Mouse (Mus musculus) small intestine, adult 2 months (tissue): ENCODE measurements around the gene Tns4. TPM values are rescaled to one million over a fixed set of nuclear protein-coding genes. Genes with fewer than 3 reads are reported as not detected.

Experiments used
- H3K27ac ChIP-seq: fragments of 200-500 bp; 2 replicates; pipeline ENCODE4 v1.5.1; 2012; ENCODE audit warnings: low read depth, low read length, control low read depth, inconsistent platforms; ENCODE audit not compliant: insufficient read depth
- H3K27me3 ChIP-seq: fragments of 200-500 bp; 2 replicates; pipeline ENCODE4 v1.6.1; 2012; ENCODE audit warnings: mild to moderate bottlenecking, moderate library complexity, low read length, inconsistent platforms; ENCODE audit not compliant: control insufficient read depth, insufficient read depth
- H3K36me3 ChIP-seq: fragments of 200-500 bp; 2 replicates; pipeline ENCODE4 v1.6.1; 2012; ENCODE audit warnings: mild to moderate bottlenecking, low read length, control low read depth, inconsistent platforms; ENCODE audit not compliant: control insufficient read depth, insufficient read depth
- H3K4me1 ChIP-seq: fragments of 200-500 bp; 2 replicates; pipeline ENCODE4 v1.6.1; 2012; ENCODE audit warnings: low read length, inconsistent platforms, mixed read lengths; ENCODE audit not compliant: control insufficient read depth, insufficient read depth, insufficient read length
- H3K4me3 ChIP-seq: fragments of 200-500 bp; 2 replicates; pipeline ENCODE4 v1.5.1; 2012; ENCODE audit warnings: low read depth, mild to moderate bottlenecking, control low read depth, inconsistent platforms, low read length, moderate library complexity
- CTCF ChIP-seq: fragments of 200-500 bp; IDR thresholded peaks from 2 replicates; pipeline ENCODE4 v1.5.1; 2012; ENCODE audit warnings: low read depth, mild to moderate bottlenecking, control low read depth, inconsistent platforms, low read length, moderate library complexity, mixed read lengths; ENCODE audit not compliant: insufficient replicate concordance, insufficient read length; ENCODE audit errors: extremely low read depth
- POLR2A ChIP-seq: fragments of 200-500 bp; IDR thresholded peaks from 2 replicates; pipeline ENCODE4 v1.6.1; 2012; ENCODE audit warnings: low read depth, mild to moderate bottlenecking, control low read depth, inconsistent platforms, low read length, moderate library complexity
- WGBS: fragments of 180-500 bp; shearing (Covaris S2); methylation state at CpG from one replicate; pipeline ENCODE4 v1.1.7; 2018; 5-methylcytosine and 5-hydroxymethylcytosine counted together
- polyA plus RNA-seq: library from polyadenylated mRNA; depleted of rRNA; stranded (reverse); fragments of >200 nt; gene quantifications from 2 replicates; pipeline ENCODE4 v1.2.3, GENCODE M21; 2012; rRNA removed

Tns4 gene
- 4.8 and 47.8 TPM in 2 replicates for polyA plus RNA-seq

DNA sequence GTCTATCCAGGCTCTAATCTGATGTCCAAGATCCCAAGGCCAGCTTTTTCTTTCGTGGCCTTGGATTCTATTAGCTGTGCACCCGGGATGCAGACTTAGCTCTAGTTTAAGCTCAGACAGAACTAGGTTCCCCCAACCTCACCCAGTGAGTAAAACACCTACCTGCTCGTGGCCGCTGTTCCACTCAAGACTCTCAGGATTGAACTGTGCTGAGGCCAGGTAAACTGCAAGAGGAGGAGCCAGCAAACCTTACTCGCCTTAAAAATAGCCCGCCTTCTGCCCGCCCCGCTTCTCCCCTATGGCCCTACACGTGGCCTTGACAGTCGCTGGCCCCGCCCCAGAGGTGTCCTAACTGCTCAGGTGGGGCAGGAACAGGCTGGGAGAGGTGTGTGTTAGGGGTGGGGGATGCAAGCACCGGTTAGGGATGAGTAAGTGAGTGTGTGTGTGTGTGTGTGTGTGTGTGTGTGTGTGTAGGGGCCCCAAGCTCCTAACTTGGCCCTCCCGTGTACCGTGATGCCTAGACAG lies at the start of gene Tns4:
Gene Tns4 (minus strand): TSS at position 230 of the 525 bp plus-strand sequence.
- Histone ChIP-seq H3K4me1 (peaks cover 13% of the 10 kb centered on the region), H3K36me3 (peaks cover 8% of the 10 kb centered on the region; the same call in 1 of the 2 replicates), H3K27me3 (no peaks in the 10 kb centered on the region), H3K27ac (peak within 1 kb of the TSS; percentile 91), H3K4me3 (peak within 1 kb of the TSS; percentile 61)
- 31% methylated on average over 14 of the region's 14 CpGs for WGBS
- TF ChIP-seq CTCF (no peak), POLR2A (peak; percentile 66; the same call in 1 of the 2 replicates)

DNA sequence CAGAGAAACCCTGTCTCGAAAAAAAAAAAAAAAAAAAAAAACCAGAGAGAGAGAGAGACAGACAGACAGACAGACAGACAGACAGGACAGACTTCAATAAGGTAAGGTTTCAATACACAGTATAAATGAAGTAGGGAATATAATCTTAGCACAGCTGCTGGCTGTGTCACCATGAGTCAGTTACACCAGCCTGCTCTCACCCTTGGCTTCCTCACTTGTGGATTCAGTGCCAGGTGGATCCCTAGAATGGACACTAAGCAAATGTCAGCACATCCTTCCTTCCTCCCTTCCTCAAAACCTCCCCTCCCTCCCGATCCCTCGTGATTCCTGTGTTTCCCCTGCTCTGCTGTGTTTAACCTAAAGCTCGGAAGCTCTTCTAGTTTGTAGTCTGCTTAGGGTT lies 48.3 kb upstream of the Tns4 start:
- 82% methylated on average over 4 of the region's 4 CpGs for WGBS
- Histone ChIP-seq H3K36me3 (no peaks in the 10 kb centered on the region), H3K27ac (no peak overlapping the region), H3K27me3 (no peaks in the 10 kb centered on the region), H3K4me1 (peaks cover under 1% of the 10 kb centered on the region; the same call in 1 of the 2 replicates), H3K4me3 (no peak overlapping the region)
- TF ChIP-seq CTCF, result no peak
- TF ChIP-seq POLR2A, result no peak

DNA sequence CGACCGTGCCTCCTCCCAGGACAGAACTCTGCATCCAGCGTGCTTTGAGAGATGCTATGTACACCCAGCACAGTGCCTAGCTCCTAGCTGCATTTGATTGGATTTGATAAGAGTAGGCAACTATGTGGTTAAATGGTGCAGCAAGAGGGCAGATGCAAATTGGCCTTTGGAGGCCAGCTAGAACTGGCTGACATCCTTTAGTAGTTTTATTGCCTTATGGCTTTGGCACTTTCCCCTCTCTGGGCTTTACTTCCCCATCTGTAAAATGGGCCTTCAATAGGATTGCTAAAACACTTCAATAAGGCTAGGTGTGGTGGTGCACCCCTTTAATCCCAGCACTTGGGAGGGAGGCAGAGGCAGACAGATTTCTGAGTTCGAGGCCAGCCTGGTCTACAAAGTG lies 47.9 kb upstream of the Tns4 start:
- 66% methylated on average over 4 of the region's 4 CpGs for WGBS
- Histone ChIP-seq H3K4me1 (peaks cover 4% of the 10 kb centered on the region; the same call in 1 of the 2 replicates), H3K27me3 (no peaks in the 10 kb centered on the region), H3K27ac (no peak overlapping the region), H3K36me3 (no peaks in the 10 kb centered on the region), H3K4me3 (no peak overlapping the region)
- TF ChIP-seq POLR2A, result no peak
- no peak for TF ChIP-seq CTCF

DNA sequence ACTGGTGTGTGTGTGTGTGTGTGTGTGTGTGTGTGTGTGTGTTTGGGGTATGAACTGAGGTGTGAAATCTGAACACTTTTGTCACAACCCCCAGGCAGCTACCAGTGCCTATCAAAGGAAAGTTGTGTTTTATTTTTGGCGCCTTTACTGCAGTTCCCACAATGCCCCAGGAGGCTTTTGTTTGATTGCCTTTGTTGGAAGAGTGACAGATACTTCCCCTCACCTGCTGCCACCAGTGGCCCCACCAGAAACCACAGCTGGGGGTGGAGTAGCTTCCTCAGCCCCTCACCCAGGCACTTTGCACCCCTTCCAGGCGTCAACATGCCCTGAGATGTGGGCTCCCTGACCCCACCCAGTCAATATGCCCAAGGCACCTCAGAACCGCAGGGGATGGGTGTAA lies 47.3 kb upstream of the Tns4 start:
- Histone ChIP-seq H3K27ac (no peak overlapping the region), H3K4me3 (no peak overlapping the region), H3K36me3 (no peaks in the 10 kb centered on the region), H3K4me1 (peaks cover 5% of the 10 kb centered on the region; the same call in 1 of the 2 replicates), H3K27me3 (no peaks in the 10 kb centered on the region)
- 40% methylated on average over 3 of the region's 3 CpGs for WGBS
- TF ChIP-seq CTCF (no peak), POLR2A (no peak)

DNA sequence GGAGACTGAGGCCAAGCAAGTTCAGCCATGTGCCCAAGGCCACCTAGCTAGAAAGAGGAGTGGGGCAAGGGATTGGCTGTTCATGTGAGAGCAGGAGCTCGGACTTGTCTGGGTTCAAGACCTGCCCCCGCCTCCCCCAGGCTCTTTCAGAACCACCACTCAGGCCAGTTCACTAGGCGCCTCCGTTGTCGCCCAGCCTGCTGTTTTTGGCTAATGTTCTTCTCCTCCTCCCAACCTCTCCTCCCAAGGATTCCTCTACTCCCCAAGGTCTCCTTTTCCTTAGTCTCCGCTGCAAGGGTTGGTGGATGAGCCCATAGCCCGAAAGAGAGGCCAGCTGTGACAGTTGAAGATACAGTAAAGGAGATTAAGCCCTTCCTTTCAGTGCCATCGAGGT lies 45.9 kb upstream of the Tns4 start:
- no peaks in the 10 kb centered on the region for H3K36me3 ChIP-seq
- no peak for TF ChIP-seq CTCF
- no peak for TF ChIP-seq POLR2A
- peaks cover 5% of the 10 kb centered on the region; the same call in 1 of the 2 replicates for H3K4me1 ChIP-seq
- 82% methylated on average over 8 of the region's 8 CpGs for whole genome bisulfite sequencing
- H3K4me3 ChIP-seq, result no peak overlapping the region
- H3K27me3 ChIP-seq, result no peaks in the 10 kb centered on the region
- H3K27ac ChIP-seq, result no peak overlapping the region

DNA sequence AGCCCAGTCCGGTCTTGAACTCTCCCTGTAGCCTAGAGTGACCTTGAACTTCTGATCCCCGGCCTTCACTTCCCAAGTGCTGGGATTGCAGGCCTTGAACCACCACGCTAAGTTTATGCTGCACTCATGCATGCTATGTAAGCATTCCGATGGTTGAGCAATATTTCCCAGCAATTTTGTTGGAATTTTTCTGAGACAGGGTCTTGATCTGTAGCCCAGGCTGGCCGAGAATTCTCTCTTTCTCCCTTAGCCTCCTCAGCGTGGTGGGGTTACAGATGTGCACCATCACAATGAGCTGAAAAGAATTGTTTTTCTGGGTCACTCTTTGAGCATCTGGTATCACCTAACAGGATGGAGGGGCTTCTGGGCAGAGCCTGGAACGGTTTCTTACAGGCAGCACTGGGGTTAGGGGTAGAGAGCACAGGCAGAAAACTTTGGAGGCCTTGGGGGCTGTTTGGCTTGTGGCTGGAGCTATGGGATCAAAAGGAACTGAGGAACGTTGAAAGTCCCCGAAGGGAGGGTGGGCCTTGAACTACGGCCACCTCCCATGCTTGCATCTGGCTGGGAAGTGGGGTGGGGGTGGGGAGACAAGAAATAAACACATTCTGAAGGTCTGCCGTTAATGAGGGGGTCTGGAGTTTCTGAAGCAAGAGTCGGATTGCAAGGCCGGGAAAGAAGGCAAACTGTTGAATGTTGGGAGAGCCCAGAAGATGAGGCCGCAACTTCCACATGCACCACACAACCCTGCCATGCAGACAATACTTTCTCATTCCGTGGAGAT lies 45.4 kb upstream of the Tns4 start:
- TF ChIP-seq POLR2A (no peak), CTCF (no peak)
- Histone ChIP-seq H3K36me3 (no peaks in the 10 kb centered on the region), H3K27ac (no peak overlapping the region), H3K4me3 (no peak overlapping the region), H3K27me3 (no peaks in the 10 kb centered on the region), H3K4me1 (peaks cover 5% of the 10 kb centered on the region; the same call in 1 of the 2 replicates)
- WGBS, result 74% methylated on average over 15 of the region's 15 CpGs

DNA sequence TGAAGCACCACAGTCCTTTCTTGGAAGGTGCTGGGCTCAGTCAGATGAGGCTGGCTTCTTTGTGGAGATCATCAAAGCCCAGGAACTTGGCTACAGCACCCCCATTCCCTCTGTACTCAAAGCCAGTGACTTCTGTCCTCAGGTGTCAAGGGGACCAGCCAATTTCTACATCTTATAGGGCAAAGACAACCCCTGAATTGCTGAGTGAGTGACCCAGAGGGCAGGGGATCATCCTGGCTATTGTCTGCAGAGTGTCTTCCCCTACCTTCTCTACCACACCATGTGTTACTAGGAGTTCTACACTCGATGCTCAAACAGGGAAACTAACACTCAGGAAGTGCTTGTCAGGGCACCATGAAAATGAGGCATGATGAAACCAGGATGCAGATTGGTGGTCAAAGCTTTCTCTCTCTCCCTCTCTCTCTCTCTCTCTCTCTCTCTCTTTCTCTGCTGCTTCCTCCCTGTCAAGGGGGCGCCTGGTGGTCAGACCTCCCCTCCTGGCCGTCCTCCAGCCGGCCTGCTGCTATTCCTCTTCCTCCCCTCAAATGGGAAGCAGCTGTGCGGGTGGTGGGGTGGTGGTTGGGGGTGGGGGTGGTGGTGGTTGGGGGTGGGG lies 44.3 kb upstream of the Tns4 start:
- TF ChIP-seq POLR2A, result no peak
- no peak for TF ChIP-seq CTCF
- WGBS, result 70% methylated on average over 5 of the region's 5 CpGs
- Histone ChIP-seq H3K27ac (no peak overlapping the region), H3K4me3 (no peak overlapping the region), H3K36me3 (no peaks in the 10 kb centered on the region), H3K27me3 (no peaks in the 10 kb centered on the region), H3K4me1 (peaks cover 5% of the 10 kb centered on the region; the same call in 1 of the 2 replicates)
